Mouse (Mus musculus): ENCODE measurements at regions not wholly inside any gene's neighbourhood (a gene's known extent, or its start where the extent isn't known, plus 50 kb on each side); places are given as distances from the start of the nearest gene placed in this dataset.
"Not testable (repeated sequence)": the region's sequence is repeated elsewhere in the genome, so short reads cannot be mapped to it uniquely, and the experiment has no call there.

DNA sequence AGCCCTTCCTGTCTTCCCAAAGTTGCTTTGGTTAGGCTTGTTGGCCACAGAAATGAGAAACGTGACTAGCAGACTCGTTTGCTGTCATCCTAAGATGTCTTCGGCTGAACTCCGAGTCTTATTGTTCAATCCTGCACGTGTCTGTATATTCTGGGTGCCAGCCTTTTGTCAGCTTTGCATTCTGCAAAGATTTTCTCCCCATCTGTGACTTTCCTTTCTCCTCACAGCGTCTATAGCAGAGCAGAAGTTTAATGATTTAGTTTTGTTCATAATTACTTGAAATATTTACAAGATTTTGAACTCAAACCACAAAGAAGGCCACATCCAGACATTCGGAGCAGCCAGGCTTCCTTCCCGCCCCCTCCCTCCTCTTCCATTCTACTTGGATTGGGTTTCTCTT, 152.5 kb downstream of the Kif26a start:
- DNase-seq (ENCODE audit: low spot score) = no peak

- DNase-seq (ENCODE audit: low spot score) = no peak
Measured at GRCm38 (mm10) chr12:112299089-112299488, 153.1 kb downstream of the Kif26a start.

GRCm38 (mm10) chr12:112299603-112300002, 153.6 kb downstream of the Kif26a start:
- no peak for DNase-seq (ENCODE audit: low spot score)

GRCm38 (mm10) chr12:112300125-112300524, 154.1 kb downstream of the Kif26a start:
- no peak for DNase-seq (ENCODE audit: low spot score)

GRCm38 (mm10) chr12:112301411-112301891, 155.4 kb downstream of the Kif26a start:
- peak; percentile 74 for DNase-seq (ENCODE audit: low spot score)

DNA sequence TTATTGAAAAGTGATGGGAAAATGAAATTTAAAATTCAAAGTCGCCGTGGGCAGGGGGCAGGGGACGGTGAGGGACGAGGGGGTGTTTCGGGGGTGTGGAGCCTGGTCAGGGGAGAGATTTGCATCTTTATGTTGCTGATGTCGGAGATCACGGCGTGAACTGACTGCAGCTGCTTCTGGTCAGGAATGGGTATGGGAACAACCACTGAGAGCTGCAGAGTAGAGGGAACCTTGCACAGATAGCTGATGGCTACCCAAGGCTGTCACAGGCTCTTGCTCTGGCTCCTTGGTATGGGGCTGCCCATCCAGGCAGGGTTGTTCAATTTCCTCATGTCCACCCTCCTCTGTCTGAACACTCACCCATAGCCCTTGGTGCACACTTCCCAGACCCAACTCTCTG, 155.9 kb downstream of the Kif26a start:
- DNase-seq (ENCODE audit: low spot score) = no peak

DNA sequence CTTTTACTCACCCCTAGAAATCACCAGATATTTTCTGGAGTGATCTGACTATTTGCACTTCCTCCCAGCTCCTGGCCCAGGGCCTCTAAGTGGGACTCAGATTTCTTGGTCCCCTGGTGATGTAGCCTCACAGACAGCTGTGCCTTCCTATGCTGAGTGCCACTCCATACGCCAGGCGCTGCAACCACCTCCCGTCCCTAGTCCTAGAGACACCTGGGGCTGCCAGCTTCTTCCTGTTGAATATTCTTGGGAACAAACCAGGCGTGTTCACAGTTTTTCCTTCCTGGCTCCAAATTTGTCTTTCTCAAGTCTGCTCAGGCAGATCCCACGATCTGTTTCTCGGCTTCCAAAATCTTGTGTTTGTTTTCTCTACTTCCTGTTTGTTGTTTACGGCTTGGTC, 160.2 kb downstream of the Kif26a start:
- no peak for DNase-seq (ENCODE audit: low spot score)

DNA sequence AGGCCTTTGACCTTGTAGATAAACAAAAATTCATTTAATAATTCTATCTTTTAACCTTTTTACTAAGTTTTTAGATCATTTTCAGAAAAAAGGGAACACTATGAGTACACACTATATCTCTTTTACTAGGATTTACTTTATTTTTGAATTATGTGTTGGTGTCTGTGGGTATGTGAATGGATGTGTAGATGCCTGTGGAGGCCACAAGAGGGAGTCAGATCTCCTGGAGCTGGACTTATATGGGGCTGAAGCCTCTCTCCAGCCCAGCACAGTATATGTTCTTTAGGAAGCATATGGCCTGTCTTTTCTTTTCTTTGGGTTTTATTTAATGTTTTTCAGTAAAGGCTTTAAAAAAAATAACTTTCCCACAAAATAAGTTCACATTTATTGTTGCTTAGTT, 162.0 kb downstream of the Kif26a start:
- DNase-seq (ENCODE audit: low spot score) = no peak

DNA sequence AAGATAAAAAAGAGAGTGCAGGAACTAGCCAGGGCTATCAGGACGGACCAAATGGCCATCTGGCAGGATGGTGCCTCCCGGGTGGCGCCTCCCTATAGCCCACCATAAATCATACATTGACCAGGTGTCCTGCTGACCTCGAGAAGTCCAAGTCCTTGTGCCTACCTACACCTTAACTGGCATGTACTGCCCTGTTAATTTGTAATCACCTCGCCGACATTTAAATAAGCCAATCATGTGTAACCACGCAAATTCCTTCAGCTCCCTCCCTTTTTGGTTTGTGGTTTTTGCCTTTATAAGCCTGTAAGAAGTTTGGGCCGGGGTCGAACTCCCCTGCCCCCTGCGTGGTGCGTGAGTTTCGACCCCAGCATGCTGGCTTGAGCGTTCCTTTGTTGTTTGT, 163.1 kb downstream of the Kif26a start:
- not testable (repeated sequence) for DNase-seq (ENCODE audit: low spot score)

DNA sequence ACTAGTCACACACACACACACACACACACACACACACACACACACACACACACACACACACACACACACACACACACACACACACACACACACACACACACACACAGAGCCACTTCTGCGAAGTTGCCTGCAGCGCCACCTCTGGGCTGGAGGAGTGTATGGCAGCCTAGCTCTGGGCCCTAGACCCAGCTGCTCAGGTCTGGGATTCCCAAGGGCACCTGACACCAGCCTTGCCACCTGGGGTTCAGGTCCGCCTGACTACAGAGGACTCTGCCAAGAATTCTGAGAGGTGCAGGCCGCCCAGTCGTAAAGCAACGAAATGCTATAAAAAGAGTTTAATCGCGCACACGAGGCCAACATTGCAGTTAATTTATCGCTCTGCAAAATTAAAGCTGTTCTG, 163.8 kb downstream of the Kif26a start:
- peak; percentile 45 for DNase-seq (ENCODE audit: low spot score)

- no peak for DNase-seq (ENCODE audit: low spot score)
Measured at GRCm38 (mm10) chr12:112310661-112311060, 164.7 kb downstream of the Kif26a start.

- DNase-seq (ENCODE audit: low spot score) = no peak
Measured at GRCm38 (mm10) chr12:112314781-112315180, 168.8 kb downstream of the Kif26a start.

DNA sequence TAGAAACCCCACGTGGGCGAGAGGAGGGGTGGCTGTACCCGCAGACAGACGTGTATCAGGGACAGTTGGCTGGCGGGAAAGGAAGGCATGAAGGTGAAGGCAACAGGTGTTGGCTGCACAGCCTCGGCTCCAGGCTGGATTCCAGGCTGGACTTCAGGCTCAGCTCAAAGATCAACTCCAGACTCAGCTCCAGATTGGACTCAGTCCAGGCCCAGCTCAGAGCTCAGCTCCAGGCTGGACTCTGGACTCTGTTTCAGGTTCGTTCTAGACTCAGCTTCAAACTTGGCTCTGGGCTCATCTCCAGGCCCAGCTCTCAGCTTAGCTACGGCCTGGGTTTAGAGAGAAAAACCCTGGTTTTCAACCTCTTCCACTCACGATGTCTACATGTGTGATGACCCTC, 171.2 kb downstream of the Kif26a start:
- no peak for DNase-seq (ENCODE audit: low spot score)

- DNase-seq (ENCODE audit: low spot score) = no peak
Measured at GRCm38 (mm10) chr12:112318461-112318860, 170.8 kb upstream of the A530016L24Rik start.

DNA sequence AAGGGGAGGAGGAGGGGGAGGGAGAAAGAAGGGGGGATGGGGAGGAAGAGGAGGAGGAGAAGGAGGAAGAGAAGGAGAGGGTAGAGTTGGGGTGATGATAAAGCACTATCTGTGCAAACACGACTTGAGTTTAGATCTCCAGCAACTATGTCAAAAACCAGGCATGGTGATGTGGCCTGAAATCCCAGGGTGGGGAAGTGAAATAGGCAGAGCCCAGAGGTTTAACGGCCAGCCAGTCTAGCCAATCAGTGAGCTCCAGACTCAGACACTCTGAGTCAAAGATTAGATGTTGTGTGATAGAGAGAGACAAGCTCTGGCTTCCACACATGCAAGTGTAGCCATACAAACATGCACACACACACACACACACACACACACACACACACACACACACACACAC, 167.1 kb upstream of the A530016L24Rik start:
- no peak for DNase-seq (ENCODE audit: low spot score)

DNA sequence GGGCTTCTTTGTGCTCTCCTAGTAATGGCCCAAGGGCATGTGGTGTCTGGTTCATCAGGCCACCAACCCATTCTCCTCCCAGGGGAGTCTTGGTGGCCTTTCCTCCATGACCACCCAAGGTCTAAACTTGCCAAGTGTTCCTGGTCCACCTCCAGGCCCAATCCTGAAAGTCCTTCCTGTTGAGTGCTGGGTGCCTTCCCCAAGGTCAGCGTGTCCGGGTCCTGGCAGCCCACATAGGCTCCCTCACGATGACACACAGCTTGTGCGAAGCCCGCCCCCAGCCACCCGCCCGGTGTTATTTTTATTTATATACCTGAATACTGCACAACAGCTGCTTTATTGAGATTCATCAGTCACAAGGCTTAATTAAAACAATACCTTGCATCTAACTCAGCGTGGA, 161.8 kb upstream of the A530016L24Rik start:
- no peak for DNase-seq (ENCODE audit: low spot score)

GRCm38 (mm10) chr12:112328809-112329575, 160.3 kb upstream of the A530016L24Rik start:
- DNase-seq (ENCODE audit: low spot score) = peak; percentile 62

DNA sequence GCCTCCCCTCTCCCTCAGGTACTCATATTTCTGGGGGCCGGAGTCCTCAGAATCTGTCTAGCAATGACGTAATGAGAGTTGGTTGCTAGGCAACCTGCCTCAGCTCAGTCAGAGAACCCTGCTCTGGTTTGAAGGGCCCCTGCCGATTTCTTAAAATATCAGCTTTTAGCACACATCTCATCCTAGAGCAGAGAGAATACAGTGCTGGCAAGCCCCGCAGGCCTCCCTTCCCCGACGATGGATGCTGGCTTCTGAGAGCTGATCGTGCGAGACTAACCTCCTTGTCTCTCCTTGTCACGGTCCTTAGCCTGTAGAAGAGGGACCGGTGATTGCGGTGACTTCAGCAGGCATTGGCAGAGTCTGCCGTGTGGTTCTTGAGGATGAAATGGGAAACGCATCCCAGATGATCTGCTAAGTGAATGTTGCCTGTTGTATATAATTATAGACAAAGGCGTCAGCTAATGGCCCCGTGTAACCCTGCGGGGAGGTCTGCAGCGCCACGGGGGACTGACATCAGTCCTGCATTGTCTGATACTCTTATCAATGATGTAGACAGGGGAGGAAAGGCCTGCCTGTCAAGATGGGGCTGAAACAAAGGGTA, 159.4 kb upstream of the A530016L24Rik start:
- DNase-seq (ENCODE audit: low spot score) = peak; percentile 79

GRCm38 (mm10) chr12:112330557-112330956, 158.7 kb upstream of the A530016L24Rik start:
- no peak for DNase-seq (ENCODE audit: low spot score)

GRCm38 (mm10) chr12:112331061-112331460, 158.2 kb upstream of the A530016L24Rik start:
- no peak for DNase-seq (ENCODE audit: low spot score)

DNA sequence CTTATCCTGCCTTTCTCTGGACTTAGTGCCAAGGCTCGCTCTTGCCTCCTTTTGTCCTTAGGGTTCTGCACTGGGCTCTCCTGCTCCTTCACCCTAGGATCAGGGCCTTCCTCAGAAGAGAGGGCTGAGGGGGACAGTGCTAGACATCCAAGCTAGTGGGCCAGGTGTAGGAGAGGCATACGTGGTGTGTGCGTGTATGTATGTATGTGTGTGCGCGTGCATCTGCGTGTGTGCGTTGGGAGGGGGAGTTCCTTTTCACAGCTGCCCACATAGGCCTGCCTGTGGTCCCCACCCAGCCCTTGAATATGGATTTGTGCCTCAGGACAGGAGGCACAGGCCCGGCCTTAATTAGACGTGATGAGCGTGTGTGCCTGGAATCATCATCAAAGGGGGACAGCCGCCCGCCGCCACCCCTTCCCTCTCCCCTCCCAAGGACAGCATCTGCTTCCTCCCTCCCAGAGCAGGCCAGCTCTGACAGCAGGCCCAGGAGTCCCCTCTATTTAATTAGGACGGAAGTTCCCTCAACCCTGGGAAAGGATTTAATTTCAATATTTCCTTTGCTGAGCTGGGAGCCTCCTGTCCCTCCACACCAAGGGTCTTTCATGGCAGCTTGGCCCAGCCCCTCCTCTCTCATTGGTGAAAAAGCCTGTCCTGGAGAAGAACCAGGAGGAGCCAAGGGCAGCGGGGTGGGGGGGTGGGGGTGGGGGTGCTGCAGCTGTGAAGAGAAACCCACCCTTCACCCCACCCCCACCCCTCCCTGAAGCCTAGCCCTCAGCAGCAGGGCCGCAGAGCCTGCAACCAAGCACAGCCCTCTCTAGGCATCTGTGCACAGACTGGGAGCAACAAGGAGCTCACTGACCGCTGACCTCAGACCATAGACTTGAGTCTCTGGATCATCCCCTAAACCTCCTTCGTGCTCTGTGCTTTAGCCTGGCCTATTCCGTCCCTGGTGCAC, 155.8 kb upstream of the A530016L24Rik start:
- DNase-seq (ENCODE audit: low spot score) = peak; percentile 79

GRCm38 (mm10) chr12:112334106-112334855, 155.0 kb upstream of the A530016L24Rik start:
- DNase-seq (ENCODE audit: low spot score) = no peak

Data from embryo, embryonic 10.5 days (tissue).